Mouse (Mus musculus): ENCODE measurements at regions not wholly inside any gene's neighbourhood (a gene's known extent, or its start where the extent isn't known, plus 50 kb on each side); places are given as distances from the start of the nearest gene placed in this dataset.

GRCm38 (mm10) chr8:33997676-33998075 lies 113.9 kb downstream of the Gm10131 start:
- intact Hi-C loops (cut with DNase I): no loop called here
- DNase-seq: peak; percentile 56 to 78

- intact Hi-C loops (cut with DNase I): no loop called here
- peak; percentile 86 to 90 for DNase-seq
Observed at GRCm38 (mm10) chr8:33992946-33993345, 118.6 kb downstream of the Gm10131 start.

- peak in 1 of 2 experiments; percentile 20 for DNase-seq
- intact Hi-C loops (cut with DNase I): no loop called here
Observed at GRCm38 (mm10) chr8:33991917-33992875, 119.3 kb downstream of the Gm10131 start.

GRCm38 (mm10) chr8:33991165-33991916 lies 120.2 kb downstream of the Gm10131 start:
- no peak for DNase-seq
- intact Hi-C loops (cut with DNase I): no loop called here

- intact Hi-C loops (cut with DNase I): no loop called here
- no peak for DNase-seq
Observed at GRCm38 (mm10) chr8:33990039-33990438, 121.5 kb downstream of the Gm10131 start.

- DNase-seq: peak; percentile 54 to 65
- intact Hi-C loops (cut with DNase I): no loop called here
Observed at GRCm38 (mm10) chr8:33987755-33988104, 123.8 kb downstream of the Gm10131 start.

GRCm38 (mm10) chr8:33987091-33987754 lies 124.3 kb downstream of the Gm10131 start:
- intact Hi-C loops (cut with DNase I): no loop called here
- DNase-seq: no peak

GRCm38 (mm10) chr8:33986657-33987056 lies 124.9 kb downstream of the Gm10131 start:
- intact Hi-C loops (cut with DNase I): no loop called here
- no peak for DNase-seq

GRCm38 (mm10) chr8:33985430-33985977 lies 126.0 kb downstream of the Gm10131 start:
- DNase-seq: no peak
- intact Hi-C loops (cut with DNase I): no loop called here

- intact Hi-C loops (cut with DNase I): no loop called here
- peak in 1 of 2 experiments; percentile 44 for DNase-seq
Observed at GRCm38 (mm10) chr8:33981629-33982028, 129.9 kb downstream of the Gm10131 start.

- intact Hi-C loops (cut with DNase I): no loop called here
- no peak for DNase-seq
Observed at GRCm38 (mm10) chr8:33980999-33981398, 130.5 kb downstream of the Gm10131 start.
